Mouse (Mus musculus) kidney, adult 2 months (tissue): ENCODE results near the gene Nisch.

ENCODE experiments used
- CTCF ChIP-seq: fragments of 200-500 bp; conservative IDR thresholded peaks from 2 replicates; pipeline ENCODE4 v1.5.1; 2011; ENCODE audit warnings: low read depth, mild to moderate bottlenecking, control low read depth, low read length, moderate library complexity, mixed read lengths; ENCODE audit not compliant: insufficient read depth, insufficient read length
- POLR2A ChIP-seq: fragments of 200-500 bp; IDR thresholded peaks from one replicate; pipeline ENCODE4 v1.6.1; 2011; ENCODE audit warnings: low read depth, low read length, control low read depth

GRCm38 (mm10) chr14:31186656-31187055, 30.1 kb downstream of the Nisch start:
- TF ChIP-seq CTCF (no peak), POLR2A (no peak)
